Mouse (Mus musculus) adrenal gland, postnatal 25 days (tissue): ENCODE data around the gene Anp32a. TPM values are rescaled to one million over a fixed set of nuclear protein-coding genes. Genes with fewer than 3 reads are reported as not detected.
A peak's percentile ranks its signal among the peaks of the same experiment; 100 is the strongest.

Experiments used
- DNase-seq: peaks from one replicate; pipeline ENCODE4 v3.0.0; 2021; ENCODE audit warnings: mixed read lengths
- long read RNA-seq: library from polyadenylated mRNA; stranded (forward); transcript quantifications from one replicate; pipeline ENCODE4 v2.0.0, GENCODE M21; 2021
- total RNA-seq: library from RNA; stranded (reverse); gene quantifications from 2 replicates; pipeline ENCODE4 v1.2.3, GENCODE M21; 2021

Gene Anp32a
- 271 and 320 TPM in 2 replicates for total RNA-seq
- long read RNA-seq, transcript Anp32a-201 (7 exons, 2,113 nt) = major isoform, 13 of 39 reads
- long read RNA-seq, partial matches to known transcripts = 7 of 39 reads
- long read RNA-seq, other reads (novel, unspliced or antisense) = 19 of 39 reads

DNA sequence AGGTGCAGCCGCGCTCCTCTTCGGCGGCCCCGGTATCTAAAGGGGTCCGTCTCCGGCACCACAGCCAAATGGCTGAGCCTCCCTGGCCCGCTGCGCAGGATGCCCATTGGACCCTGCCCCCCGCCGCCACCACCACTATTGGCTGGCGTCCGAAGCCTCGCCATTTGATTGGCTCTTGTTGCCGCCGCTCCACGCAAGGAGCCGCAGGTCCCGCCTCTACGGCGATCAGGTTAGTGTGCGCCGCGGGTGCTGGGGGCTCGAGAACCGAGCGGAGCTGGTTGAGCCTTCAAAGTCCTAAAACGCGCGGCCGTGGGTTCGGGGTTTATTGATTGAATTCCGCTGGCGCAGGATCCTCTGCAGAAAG, at the start of gene Anp32a:
TSS of gene Anp32a (plus strand) at position 171 of the 364 bp plus-strand sequence.
- DNase-seq = peak; percentile 99

DNA sequence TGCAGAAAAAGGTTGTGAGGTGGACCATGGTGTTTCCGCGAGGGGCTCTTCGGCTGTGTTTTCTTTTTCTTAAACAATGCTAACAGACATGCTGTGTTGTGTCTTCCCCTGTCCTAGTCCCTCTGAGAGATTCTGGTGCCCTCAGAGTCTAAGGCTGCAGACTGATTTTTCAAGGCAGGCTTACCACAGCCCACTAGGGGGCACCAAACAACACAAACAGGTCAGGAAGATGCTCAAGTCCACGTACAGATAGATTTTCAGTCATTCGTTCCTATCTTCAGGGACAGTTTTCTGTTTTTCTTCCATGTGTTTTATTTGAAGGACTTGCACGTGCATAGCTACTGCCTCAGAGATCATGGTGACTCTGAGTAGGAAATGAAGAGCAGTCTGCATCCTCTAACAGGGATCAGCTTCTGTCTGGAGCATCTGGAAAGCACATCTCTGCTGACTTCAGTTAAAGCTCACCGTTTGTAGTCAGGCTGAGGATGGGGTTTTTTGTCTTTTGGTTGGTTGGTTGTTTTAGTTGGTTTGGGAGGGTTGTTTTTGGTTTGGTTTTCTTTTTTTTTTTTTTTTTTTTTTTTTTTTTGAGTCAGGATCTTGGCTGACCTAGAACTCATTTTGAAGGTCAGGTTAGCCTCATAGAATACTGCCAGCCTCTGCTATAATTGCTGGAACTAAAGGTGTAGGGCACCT, 45.9 kb upstream of the Anp32a start:
- peak; percentile 78 for DNase-seq

DNA sequence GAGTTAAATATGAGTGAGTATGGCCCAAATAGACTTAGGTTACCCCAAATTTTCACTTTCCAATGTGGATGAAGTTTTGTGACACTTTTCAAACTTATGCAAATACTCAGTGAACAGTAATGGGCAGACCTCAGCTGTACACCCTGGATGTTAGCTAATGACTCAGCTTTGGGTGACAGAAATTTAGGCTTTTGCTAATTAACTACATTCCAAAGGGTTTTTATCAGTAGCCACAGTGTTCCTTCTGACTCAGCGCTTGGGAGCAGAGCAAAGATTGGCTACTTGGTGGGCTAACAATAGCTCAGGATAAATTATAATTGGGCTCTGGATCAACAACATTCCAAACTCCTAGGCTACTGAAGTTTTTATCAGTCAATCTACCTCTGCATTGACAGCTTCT, 44.2 kb upstream of the Anp32a start:
- DNase-seq = no peak

DNA sequence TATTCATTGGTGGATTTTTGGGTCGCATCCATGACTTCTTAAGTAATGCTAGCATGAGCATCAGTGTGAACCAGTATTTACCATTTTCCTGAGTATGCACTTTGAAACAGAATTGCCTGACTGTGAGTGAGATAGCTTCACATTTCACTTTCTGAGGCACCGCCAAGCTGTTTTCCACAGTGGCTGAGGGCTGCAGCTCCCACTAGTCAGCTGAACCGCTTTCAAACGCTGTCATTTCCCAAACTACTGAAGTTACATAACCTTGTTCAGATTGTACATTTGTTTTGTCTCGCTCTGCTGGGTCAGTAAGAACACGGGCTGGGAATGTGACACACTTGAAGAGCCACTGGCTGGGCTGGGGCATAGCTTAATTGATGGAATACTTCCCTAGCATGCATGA, 25.5 kb upstream of the Anp32a start:
- DNase-seq = no peak

DNA sequence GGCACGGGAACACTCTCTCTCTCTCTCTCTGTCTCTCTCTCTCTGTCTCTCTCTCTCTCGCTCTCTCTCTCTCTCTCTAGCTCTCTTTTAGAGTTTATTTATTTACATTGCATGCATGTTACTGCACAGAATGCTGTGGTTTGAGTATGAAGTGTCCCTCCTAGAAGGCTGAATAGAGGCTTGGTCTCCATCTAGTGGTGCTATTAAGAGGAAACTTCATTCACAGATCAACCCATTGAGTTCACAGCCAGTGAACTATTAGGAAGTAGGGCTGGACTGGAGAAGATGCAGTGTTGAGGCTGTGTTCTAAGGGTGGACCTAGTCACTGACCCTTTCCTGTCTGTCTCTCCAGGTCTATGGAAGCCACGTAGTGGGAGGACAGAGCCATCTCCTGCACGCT, 22.4 kb upstream of the Anp32a start:
- no peak for DNase-seq

DNA sequence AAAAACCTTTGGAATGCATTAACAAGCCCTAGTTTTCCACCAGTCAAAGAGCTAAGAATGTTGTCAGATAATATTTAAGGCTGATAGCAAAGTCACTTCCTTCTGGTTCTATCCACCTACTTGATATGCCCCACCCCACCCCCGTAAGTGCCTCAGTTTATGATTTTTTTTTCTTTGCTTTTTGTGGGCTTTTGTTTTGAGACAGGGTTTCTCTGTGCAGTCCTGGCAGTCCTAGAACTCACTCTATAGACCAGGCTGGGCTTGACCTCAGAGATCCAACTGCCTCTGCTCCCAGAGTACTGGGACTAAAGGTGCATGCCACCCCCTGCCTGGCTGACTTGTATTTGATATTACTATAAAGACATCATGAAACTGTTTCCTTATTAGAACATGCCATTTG, 17.3 kb upstream of the Anp32a start:
- DNase-seq = no peak

DNA sequence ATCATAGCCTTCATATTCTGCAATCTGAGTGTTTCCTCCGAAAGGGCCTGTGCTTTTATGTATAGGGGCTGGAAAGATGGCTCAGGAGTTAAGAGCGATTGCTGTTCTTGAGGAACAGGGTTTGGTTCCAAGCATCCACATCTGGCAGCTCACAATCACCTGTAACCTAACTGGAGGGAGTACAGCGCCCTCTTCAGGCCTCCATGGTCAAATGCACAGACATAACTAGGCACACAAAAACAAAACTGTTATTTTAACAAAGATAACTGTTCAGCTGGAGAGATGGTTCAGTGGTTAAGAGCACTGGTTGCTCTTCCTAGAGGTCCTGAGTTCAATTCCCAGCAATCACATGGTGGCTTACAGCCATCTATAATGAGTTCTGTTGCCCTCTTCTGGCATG, 15.1 kb upstream of the Anp32a start:
- DNase-seq = no peak

DNA sequence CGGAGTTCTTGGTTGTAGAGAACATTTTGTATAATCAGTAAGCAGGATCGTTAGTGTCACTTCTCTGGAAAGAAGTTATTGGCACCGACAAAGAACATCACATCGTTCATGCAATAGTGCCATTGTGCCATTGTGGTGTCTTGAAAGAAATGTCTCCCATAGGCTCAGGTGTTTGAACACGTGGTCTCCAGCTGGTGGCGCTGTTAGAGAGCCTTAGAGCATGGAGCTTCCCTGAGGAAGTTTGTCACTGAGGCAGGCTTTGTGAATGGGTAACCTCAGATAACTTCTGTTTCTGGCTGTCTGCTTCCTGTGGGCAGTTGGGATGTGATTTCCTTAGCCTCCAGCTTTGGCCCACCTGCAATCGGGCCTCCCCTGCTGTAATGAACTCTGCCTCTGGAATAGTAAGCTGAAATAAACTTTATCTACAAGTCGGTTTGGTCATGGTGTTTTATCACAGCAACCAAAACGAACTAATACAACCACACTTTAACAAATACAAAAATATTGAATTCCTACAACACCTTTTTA, 6.7 kb upstream of the Anp32a start:
- no peak for DNase-seq

DNA sequence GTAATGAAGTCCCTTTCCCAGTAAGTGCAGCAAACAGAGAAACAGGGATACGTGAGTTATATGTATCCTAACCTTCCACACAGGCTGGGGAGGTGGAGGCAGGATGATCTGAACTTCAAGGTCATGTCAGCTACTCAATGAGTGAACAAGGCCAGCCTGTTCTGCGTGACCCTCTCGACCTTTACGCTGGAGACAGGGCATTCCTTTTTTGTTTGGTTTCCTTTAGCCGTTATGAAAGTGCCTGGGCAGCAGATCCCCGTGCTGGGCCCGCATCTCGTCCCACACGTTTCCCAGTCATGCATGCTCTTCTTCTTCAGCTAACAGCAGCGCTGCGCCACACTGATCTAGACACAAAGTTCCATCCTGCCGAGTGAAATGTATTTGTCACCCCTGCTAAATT, 5.7 kb upstream of the Anp32a start:
- DNase-seq = no peak

DNA sequence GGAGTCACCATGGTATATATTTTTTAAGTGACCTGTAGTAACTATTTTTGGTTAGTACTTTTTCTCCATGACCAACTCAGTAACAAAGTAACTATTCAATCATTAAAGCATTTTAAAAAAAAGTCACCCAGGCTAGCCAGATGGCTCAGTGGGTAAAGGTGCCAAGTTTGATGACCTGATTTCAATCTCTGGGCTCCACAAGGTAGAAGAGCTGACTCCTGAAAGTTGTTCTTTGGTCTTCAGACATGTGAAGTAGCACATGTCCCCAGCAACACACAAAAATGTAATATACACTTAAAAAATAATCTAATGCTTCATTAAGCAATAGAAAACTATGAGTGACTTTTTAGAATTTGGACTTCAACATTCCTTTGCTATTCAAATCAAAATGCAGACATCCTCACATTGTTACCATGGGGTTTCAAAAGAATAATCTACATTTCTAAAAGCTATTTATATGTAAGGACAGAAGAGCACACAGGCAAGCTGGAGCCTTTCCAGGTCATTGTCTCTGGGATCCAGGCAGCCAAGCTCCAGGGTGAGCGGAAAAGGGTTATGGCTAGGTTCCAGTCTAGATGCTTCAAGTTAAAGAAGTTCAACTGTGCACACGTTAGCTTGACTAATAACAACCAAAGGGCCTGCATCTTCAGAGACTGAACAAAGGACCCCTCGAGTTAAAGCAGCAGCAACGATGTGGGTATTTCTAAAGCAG, 3.0 kb upstream of the Anp32a start:
- no peak for DNase-seq

DNA sequence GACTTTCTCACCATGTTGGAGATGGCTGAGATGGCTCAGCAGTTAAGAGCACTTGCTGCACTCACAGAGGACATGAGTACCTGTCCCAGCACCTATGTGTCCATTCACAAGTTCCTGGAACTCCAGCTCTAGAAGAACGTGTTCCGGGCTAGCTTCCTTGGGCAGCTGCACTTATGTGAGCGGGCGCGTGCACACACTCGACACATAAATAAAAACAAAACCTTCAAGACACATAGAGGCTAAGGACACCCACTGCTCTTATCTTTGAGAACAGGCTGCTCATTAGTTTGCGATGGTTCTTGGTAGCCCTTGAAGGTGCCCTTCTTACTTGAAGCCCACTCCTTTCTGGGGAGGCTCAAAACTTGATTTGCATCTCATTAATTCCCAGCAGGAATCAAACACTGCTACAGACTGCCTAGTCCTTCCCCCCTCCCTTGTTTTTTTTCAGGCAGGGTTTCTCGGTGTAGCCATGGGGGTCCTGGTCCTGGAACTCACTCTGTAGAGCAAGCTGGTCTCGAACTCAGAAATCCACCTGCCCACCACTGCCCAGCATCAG, 2.4 kb upstream of the Anp32a start:
- DNase-seq = no peak

DNA sequence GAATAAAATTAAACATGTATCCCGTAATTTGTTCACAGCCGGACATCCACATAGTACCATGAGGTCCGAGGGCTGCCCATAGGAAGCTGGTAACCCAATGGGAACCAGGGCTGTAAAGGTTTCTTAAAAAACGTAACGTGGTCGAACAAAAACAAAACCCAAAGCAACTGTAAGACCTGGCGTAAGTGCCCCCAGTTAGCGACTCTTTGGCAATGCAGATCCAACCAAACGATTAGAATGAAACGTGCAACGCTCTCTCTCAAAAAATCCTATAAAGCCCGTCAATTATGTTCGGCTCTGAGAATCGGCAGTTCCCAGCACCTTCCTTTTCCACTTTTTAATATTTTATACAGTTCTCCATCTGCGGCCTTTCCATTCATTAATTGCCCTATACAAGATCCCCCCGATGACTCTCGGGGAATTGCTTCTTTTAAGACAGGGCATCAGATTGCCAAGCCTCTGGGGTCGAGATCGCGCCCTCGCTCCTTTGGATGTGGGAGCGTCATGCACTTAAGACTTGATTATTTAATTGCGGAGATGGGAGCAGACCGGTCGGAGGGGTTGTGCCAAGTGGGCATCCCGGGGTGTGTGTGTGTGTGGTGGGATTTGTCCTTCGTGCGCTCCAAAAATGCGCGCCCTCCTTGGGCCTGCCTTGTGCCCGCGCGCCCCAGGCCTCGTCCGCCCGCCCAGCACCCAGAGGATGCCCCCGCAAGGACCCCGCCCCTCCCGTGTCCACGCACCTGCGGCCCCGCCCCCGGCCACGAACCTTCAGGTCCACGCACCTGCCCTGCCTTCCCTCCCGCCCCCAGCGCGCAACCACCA, 581 bp upstream of the Anp32a start:
- no peak for DNase-seq

DNA sequence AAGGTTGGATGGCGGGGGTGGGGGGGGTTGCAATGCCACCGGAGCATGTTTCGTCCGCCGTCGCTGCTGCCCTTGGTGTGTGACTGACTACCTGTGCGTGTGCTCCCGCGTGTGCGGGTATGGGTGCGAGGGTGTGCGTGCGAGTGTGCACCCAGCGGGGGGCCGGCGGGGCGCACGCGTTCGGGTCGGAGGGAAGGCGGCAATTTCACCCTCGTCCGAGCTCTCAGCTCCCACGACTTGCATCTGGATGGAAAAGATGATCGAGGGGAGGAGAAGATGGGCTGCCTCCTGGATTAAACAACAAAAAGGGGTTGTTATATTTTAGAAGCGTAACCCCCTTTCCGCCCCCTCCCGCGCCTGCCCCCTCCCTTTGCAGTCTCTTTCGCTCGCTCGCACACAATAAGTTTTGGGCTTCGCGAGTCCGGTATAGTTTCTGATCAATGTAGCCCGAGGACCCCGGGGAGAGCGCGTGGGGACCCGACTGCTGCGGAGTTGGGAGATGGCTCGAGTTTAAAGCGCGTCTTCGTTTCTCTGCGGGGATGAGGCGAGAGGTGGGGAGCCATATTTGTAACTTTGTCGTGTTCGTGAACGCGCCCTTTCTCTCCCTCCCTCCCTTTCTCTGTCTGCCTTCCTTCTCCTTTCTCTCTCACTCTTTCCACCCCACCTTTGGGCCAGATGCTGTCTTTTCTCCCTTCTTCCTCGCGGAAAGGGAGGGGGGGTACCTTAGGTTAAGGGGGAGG, 778 bp downstream of the Anp32a start:
- no peak for DNase-seq

DNA sequence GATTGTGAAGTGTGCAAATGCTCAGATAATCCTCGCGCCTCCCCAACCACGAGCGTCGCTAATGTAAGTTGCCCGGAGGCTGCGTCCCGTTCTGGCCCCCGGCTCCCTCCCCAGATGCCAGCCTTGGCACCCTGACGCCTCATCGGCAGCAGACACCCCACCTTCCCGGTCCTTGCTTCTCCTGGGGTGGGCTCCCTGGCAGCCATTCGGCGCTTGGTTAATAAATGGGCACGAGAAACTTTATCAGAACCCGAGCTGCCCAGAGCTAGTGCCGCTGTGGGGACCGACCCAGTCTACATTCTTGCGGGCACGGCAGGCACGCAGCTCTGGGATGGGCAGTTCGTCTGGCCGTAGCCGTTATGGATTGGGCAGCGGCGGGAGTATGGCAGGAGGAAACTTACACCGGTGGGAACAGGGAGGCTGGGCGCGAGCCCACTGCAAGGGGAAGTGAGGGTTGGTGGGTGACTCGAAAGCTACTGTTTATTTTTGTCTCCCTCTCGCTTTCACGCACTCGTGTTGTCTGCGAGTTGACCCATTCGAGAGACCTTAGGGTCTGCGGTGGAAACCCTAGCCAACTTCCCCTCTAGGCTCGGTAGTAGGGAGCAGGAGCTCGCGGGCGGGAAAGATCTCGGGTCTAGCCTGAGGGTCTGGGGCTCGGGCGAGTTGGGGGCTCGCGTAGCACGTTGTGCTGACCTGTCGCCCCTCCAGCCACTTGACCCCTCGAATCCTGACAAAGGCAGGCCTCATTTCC, 1.5 kb downstream of the Anp32a start:
- DNase-seq = peak; percentile 65

DNA sequence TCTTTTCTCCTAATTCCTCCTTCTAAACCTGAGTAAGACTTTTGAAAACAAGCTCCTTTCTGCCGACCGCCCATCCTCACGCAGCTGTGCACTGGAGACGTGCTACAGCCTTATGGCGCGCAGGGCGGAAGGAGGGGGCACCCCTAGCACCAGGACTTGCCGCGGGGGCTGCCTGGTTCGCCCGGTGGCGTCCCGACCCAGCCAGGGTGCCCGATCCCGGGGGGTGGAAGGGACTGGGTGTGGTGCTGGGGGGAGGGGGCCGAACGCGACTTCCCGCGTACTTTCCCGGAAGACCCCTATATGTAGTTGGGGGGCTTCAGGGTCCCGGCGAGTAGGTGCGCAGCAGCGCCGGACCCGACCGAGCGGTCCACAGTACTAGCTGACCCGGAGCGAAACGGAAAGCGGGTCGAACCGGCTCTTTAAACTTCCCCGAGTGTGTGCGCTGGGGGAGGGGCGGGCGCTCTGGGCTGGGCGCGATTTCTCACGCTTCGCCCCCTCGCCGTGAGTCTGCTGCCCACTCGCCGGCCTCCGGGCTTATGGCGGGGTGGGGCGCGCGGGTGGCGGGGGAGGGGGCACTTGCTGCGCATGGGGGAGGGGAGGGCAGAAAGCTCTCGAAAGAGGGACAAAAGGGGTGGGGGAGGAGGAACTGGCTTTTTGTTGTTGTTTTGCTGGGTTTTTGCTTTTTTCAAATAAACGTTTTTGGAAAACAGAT, 2.3 kb downstream of the Anp32a start:
- peak; percentile 83 for DNase-seq

DNA sequence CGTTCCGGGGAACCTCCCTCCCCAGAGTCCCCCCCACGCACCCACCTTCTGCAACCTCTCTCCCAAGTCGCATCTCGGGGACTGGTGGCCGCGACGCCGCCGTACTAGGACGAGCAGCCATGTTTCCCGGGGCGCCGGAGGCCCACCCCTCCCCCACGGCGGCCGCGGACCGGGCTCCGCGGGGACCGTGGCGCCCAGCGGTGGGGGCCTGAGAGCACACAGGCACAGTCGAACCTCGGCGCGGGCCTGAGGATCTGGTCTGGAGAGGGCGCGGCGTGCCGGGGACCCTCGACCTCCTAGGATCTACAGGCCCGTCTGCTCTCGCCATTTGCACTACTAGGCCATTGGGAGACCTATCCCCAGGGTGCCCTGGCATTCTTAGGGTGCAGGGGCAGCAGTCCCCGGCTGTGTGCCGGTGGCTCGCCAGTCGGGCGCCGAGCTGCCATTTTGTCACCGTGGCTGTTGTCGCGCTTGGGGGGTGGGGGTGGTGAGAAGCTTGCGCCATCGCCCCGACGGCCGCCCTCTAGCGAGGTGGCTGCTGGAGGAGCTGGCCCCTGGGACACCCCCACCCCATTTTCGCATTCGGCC, 2.9 kb downstream of the Anp32a start:
- peak; percentile 76 for DNase-seq

DNA sequence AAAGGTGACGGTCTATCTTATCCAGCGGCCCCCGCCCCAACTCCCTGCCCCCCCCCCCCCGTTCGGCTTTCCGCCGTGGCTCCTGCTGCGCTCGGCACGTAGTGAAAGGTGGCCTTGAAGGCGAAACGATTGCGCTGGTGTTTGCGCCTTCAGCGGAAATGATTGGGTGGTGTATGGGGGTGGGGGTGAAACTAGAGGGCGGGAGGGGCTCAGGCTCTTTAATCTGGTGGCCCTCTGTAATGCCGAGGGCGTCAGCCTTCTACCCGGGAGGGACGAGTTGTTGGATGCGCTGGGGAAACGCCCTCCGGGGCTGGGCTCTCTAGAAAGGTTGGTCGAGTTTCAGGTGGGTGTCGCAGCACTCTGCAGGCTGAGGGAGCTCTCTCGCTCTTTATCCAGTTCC, 3.5 kb downstream of the Anp32a start:
- DNase-seq = peak; percentile 65

DNA sequence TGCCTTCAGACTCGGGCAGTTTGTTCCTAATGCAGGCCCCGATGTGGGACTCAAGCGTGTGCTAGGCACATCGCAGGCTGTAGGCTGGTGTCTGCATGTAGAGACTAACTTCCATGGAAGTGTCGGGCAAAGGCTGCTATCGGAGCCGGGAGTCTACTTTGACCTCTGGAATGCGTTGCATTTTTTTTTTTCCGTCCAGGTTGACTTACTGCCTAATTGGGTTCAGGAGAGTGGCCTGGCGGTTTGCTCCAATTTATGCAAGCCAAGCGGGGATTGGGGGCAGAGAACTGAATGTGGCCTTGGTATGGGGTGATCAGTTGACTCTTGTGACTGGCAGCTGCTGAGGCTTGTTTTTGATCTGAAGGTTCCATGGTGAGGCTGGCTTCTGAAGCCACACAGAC, 4.0 kb downstream of the Anp32a start:
- no peak for DNase-seq

DNA sequence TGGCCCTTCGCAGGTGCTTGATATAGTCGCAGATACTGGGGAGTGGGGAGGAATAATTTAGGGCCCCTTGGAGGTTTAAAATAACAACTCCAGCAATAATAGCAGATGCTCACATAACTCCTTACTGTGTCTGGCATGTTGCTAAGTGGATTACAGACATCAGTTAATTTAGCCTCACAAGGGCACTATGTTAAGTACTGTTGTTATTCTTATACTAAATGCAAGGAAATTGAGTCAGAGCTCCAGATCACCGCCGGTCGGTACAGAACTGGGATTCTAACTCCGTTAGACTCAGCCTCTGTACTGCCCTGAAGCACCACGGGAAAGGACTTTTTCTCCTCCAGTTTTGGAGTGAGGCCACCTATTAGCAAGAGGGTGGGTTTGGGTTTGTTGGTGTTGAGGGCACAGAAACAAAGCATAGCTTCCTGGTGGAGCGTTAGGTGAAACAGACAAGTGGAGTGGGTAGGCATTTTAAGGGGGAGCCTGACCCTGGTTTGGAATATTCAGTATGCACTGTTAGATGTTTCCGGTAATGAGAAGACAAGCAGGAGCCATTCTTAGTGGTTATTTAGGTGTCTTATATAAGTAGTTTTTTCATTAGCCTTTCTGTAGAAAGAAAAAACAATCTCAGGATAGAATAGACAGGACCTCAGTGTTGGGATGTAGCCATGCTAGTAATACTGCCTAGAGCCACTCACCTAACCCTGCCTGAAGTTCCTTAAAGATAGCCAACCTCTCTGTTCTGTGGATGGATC, 4.7 kb downstream of the Anp32a start:
- no peak for DNase-seq
